Mouse (Mus musculus): ENCODE measurements around the gene Tns3. TPM values are rescaled to one million over a fixed set of nuclear protein-coding genes. Genes with fewer than 3 reads are reported as not detected.

Tns3 gene
- polyA plus RNA-seq, 1 experiment, result 24.2 TPM

DNA sequence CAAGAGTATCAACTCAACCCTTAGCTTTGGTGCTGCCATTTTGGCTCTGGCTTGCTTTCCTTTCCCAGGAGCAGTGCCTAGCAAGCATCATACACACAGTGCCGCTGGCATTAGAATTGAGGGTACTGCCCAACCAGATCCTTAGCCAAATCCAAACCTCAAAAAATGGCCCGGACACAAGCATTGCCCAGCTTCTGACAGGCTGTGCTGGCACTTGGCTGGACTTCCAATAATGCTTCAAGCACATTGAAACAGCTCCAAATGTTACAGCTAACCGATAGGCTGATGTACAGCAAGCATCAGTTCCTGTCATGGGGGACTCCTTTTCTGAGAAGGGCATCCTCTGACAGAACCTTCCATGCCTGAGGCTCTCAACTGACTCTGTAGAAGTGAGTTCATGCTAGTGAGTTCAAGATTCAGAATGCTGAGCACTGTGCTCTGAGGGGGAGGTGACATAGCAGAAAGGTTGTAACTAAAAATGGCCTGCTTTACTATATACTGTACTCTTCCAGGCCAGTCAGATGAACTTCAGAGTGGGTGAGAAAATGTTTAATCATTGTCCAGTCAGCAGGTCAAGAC is 201.4 kb downstream of the Tns3 start:
- Histone ChIP-seq H3K4me1 (ENCODE audit: control insufficient read depth, insufficient read depth, low read length) (peaks cover 3% of the 10 kb centered on the region), H3K4me3 (ENCODE audit: insufficient read depth, low read length) (no peak overlapping the region), H3K27ac (ENCODE audit: insufficient read depth, low read length) (no peak overlapping the region)
- TF ChIP-seq CTCF (IDR thresholded peaks at IDR 0.05; ENCODE audit: extremely low read depth, insufficient read depth, low read length) (no peak), POLR2A (IDR thresholded peaks at IDR 0.05; ENCODE audit: extremely low read depth, insufficient read depth, low read length) (no peak)

DNA sequence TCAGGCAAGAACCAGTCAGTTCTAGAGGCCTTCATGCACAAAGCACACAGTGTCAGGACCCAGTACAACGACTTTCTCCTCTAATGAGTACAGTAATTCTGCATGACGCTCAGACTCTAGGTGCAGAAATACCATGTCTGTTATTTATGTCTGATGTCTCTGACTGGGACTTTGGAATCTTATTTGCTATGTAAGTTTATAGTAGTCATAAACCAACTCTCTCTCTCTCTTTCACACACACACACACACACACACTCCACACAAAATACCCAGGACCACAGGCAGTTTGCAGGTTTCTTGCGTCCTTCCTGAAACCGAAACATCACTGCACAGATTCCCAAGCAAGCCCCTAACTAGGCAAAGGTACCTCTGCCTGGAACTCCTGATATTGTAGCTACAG is 203.5 kb downstream of the Tns3 start:
- no peak for TF ChIP-seq POLR2A (IDR thresholded peaks at IDR 0.05; ENCODE audit: extremely low read depth, insufficient read depth, low read length)
- no peak for TF ChIP-seq CTCF (IDR thresholded peaks at IDR 0.05; ENCODE audit: extremely low read depth, insufficient read depth, low read length)
- Histone ChIP-seq H3K27ac (ENCODE audit: insufficient read depth, low read length) (no peak overlapping the region), H3K4me3 (ENCODE audit: insufficient read depth, low read length) (no peak overlapping the region), H3K4me1 (ENCODE audit: control insufficient read depth, insufficient read depth, low read length) (peaks cover 4% of the 10 kb centered on the region)

DNA sequence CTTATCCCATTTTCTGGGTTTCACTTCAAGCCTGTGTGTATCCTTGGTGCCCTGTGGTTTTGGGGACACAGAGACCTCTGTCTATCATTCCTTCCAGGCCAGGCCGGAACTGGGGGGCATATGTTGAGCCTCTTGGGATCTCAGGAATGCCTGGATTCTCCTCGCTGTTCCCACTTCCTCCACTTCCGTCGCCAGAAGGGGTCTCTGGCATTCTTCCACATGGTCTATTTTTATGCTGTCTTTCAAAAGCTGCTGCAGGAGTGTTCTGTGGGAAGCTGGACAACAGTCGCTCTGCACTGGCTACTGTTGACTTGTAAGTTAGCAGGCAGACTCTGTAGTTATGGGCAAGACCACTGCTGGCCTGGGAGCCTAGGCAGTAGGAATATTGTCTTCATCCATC is 206.4 kb downstream of the Tns3 start:
- Histone ChIP-seq H3K27ac (ENCODE audit: insufficient read depth, low read length) (peak overlapping the region; percentile 68), H3K4me3 (ENCODE audit: insufficient read depth, low read length) (no peak overlapping the region), H3K4me1 (ENCODE audit: control insufficient read depth, insufficient read depth, low read length) (peaks cover 4% of the 10 kb centered on the region)
- TF ChIP-seq CTCF (IDR thresholded peaks at IDR 0.05; ENCODE audit: extremely low read depth, insufficient read depth, low read length) (no peak), POLR2A (IDR thresholded peaks at IDR 0.05; ENCODE audit: extremely low read depth, insufficient read depth, low read length) (no peak)

DNA sequence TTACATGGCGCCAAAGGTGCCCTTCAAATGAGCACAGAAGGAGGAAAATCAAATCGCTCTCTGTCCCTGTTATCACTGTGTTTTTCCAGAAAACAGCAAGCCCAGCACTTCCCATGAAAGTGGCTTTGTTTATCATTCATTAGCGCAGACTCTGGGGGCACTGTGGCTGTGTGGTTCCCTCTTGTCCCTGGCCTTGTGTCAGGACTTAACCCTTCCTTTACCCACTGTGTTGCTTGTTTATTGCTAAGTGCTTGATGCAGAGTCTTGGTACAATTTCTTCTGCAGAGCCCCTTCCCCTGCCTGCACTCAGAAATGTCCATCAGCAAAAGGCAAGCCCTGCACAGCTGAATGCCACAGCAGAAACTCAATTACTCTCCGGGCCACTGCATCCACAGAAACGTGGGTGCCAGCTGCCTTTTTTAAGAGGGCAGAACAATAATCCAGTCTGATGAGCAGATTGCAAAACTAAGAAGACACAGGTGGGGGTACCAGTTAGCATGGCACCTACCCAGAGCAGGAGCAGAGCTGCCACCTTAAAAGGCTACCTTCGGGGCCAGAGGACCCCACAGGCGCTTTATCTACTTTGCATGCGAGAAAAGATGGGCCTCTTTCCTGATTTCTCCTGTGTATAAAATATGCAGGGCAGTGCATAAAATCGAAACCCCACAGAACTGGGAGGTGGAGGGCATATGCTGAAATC is 207.6 kb downstream of the Tns3 start:
- Histone ChIP-seq H3K27ac (ENCODE audit: insufficient read depth, low read length) (peak overlapping the region; percentile 76), H3K4me1 (ENCODE audit: control insufficient read depth, insufficient read depth, low read length) (peaks cover 4% of the 10 kb centered on the region; the same call in 1 of the 2 replicates), H3K4me3 (ENCODE audit: insufficient read depth, low read length) (no peak overlapping the region)
- TF ChIP-seq CTCF (IDR thresholded peaks at IDR 0.05; ENCODE audit: extremely low read depth, insufficient read depth, low read length) (no peak), POLR2A (IDR thresholded peaks at IDR 0.05; ENCODE audit: extremely low read depth, insufficient read depth, low read length) (no peak)

DNA sequence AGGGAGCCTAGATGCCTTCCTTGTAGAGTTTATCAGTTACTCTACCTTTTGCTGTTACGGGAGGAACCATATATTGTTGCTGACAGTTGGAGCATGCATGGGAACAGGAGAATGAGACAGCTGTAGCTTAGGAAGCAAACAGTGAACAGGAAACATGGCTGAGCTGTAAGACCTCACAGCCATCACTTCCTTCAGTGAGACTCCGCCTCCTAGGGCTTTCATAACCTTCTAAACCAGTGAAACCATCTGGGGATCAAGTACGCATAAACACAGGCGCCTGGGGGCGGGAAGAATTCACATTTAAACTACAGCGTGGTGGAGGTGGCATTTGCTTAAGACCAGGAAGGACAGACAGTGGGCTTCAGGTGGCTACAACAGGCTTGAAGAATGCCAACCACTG is 208.7 kb downstream of the Tns3 start:
- no peak overlapping the region for H3K4me3 ChIP-seq (ENCODE audit: insufficient read depth, low read length)
- peaks cover 6% of the 10 kb centered on the region; the same call in 1 of the 2 replicates for H3K4me1 ChIP-seq (ENCODE audit: control insufficient read depth, insufficient read depth, low read length)
- peak overlapping the region; percentile 76; the same call in 1 of the 2 replicates for H3K27ac ChIP-seq (ENCODE audit: insufficient read depth, low read length)
- TF ChIP-seq CTCF (IDR thresholded peaks at IDR 0.05; ENCODE audit: extremely low read depth, insufficient read depth, low read length), result no peak
- no peak for TF ChIP-seq POLR2A (IDR thresholded peaks at IDR 0.05; ENCODE audit: extremely low read depth, insufficient read depth, low read length)

DNA sequence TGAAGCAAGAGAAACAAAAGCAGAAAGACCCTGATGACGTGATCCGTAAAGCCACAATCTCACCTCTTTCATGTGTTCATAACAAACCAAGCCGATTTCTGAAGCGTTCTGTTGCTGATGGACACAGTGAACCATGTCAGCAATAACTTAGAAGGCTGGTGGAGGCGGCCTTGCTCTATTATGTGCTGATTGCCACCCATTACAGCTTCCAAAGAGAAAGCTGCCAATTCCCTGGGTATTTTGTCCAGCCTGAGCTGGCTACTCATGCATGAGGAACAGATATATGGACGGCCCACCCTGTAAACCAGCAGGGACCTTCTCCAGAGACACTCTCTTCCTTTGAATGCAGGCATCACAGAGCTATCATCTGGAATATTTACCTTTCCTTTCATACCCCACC is 211.1 kb downstream of the Tns3 start:
- TF ChIP-seq CTCF (IDR thresholded peaks at IDR 0.05; ENCODE audit: extremely low read depth, insufficient read depth, low read length), result no peak
- no peak for TF ChIP-seq POLR2A (IDR thresholded peaks at IDR 0.05; ENCODE audit: extremely low read depth, insufficient read depth, low read length)
- H3K4me3 ChIP-seq (ENCODE audit: insufficient read depth, low read length), result no peak overlapping the region
- H3K27ac ChIP-seq (ENCODE audit: insufficient read depth, low read length), result no peak overlapping the region
- peaks cover 5% of the 10 kb centered on the region; the same call in 1 of the 2 replicates for H3K4me1 ChIP-seq (ENCODE audit: control insufficient read depth, insufficient read depth, low read length)

DNA sequence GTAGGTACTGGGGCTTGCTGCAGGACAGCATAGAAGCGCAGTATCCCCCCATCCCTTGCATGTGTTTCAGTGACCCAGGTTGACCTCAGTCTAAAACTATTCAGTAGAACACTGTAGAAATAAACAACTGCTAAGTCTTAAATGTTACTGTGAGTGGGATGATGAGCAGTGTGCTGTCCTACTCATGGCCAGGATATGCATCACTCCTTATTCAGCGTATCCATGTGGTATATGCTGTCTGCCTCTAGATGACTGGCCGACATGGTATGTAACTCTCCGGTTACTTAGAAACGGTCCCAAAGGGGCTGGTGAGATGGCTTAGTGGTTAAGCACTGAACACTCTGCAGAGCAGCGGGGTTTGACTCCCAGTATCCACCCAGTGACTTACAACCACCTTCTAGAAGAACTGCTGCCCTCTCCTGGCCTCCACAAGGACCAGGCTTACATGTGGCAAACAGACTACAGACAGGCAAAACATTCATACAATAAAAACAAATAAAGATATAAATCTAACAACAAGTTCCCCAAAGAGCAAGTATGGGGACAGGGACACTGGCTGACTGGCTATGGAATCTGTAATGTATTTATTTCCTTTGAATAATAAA is 212.6 kb downstream of the Tns3 start:
- no peak overlapping the region for H3K27ac ChIP-seq (ENCODE audit: insufficient read depth, low read length)
- no peak for TF ChIP-seq POLR2A (IDR thresholded peaks at IDR 0.05; ENCODE audit: extremely low read depth, insufficient read depth, low read length)
- no peak for TF ChIP-seq CTCF (IDR thresholded peaks at IDR 0.05; ENCODE audit: extremely low read depth, insufficient read depth, low read length)
- peaks cover 1% of the 10 kb centered on the region; the same call in 1 of the 2 replicates for H3K4me1 ChIP-seq (ENCODE audit: control insufficient read depth, insufficient read depth, low read length)
- no peak overlapping the region for H3K4me3 ChIP-seq (ENCODE audit: insufficient read depth, low read length)

DNA sequence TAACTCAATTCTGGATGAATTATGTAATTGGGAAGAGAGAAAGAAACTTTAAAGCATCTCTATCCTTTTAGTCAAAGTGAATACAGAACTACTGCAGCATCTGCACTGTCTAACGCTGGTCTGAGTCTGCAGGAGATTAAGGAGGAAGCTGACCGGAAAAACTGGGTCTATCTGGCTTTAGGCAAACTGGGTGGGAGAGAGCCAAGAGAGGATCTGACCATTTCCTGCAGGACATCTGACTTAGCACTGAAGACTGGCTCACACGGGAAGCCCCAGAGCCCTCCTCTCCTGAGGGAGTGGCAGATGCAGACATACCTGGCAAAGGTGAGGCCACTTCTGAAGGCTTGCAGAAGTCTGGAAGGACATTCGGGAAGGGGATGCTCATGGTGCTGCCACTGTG is 213.8 kb downstream of the Tns3 start:
- peaks cover 1% of the 10 kb centered on the region; the same call in 1 of the 2 replicates for H3K4me1 ChIP-seq (ENCODE audit: control insufficient read depth, insufficient read depth, low read length)
- H3K4me3 ChIP-seq (ENCODE audit: insufficient read depth, low read length), result no peak overlapping the region
- TF ChIP-seq CTCF (IDR thresholded peaks at IDR 0.05; ENCODE audit: extremely low read depth, insufficient read depth, low read length) (no peak), POLR2A (IDR thresholded peaks at IDR 0.05; ENCODE audit: extremely low read depth, insufficient read depth, low read length) (no peak)
- H3K27ac ChIP-seq (ENCODE audit: insufficient read depth, low read length), result no peak overlapping the region

DNA sequence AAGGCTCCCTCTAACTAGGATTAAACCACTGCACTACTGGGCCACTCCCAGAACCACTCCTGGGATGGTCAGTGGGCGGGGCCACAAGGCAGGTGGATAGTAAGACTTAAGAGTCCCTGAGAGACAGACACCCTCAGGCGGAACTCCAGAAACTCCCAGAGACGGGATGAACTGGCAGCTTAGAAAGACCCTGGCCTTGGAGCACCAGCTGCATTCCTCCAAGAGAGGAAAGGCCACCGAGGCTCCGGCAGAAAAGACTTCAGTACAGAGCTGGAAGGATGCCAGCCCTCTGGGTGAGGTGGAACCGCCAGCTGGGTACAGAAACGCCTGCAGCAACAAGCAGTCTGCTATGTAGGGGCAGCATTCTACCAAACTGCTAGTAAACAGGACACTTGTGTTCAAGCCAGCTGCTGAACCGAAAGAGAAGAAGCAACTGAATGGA is 218.4 kb downstream of the Tns3 start:
- Histone ChIP-seq H3K4me1 (ENCODE audit: control insufficient read depth, insufficient read depth, low read length) (no peaks in the 10 kb centered on the region), H3K27ac (ENCODE audit: insufficient read depth, low read length) (peak overlapping the region; percentile 80), H3K4me3 (ENCODE audit: insufficient read depth, low read length) (no peak overlapping the region)
- no peak for TF ChIP-seq CTCF (IDR thresholded peaks at IDR 0.05; ENCODE audit: extremely low read depth, insufficient read depth, low read length)
- TF ChIP-seq POLR2A (IDR thresholded peaks at IDR 0.05; ENCODE audit: extremely low read depth, insufficient read depth, low read length), result no peak
